Comparison of ENCODE assay signal across 8 mouse cellular contexts in the genomic region with DNA sequence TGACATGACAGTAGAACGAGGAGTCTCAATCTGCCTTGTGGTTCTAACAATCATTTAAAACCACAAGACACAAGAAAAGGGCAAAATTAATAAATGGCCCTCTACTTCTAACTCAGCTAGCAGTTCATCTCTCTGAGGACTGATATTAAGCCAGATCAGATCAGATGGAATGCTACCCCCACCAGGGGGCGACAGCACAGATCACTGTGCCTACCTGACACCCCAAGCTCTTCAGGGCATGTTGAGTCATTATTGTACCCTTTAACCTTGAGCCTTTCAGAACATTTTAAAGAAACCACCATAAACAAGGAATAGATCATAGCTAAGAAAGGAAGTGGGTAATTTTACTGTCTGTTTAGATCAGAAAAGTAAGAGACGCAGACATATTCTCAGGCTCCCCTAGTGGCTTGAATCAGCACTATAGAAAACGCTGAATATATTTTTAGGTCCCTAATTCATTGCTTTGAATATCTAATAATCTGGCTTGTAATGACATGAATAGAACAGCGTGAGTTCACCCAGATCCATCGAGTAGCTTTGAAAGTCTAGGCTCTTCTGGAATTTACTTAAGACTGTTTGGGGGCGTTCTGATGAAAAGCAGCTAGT.
DNase-seq lines count a peak whose midpoint lies in the region.

No protein-coding gene starts in this region.

- intact Hi-C loops in heart, postnatal 10 days (cut with DNase I): no loop called here
- intact Hi-C loops in heart, postnatal 25 days (cut with DNase I): loop anchor here (1.0 kb wide), 1 partner anchor 535 kb away; no protein-coding TSS in a partner anchor

- DNase-seq in heart, postnatal 10 days: peak; percentile 16 to 31
- no peak for DNase-seq in heart, postnatal 25 days (ENCODE audit: low spot score)
- peak; percentile 63 for DNase-seq in 416B (ENCODE audit: low read depth)
- peak; percentile 22 for DNase-seq in MN1 (ENCODE audit: low spot score)
- DNase-seq in cerebellum, postnatal 36 days: peak; percentile 21 to 41
- peak; percentile 51 for DNase-seq in lung, postnatal 10 days
- peak; percentile 50 for DNase-seq in thymus, postnatal 0 days (ENCODE audit: low spot score)
- DNase-seq in urinary bladder, adult 2 months (ENCODE audit: low spot score): no peak

Comparison
In these comparisons a context has a peak if more than half of its experiments do, and no peak if none do; other contexts are left out.
1. DNase-seq: peak in heart, postnatal 10 days (2 of 2), 416B (single experiment), MN1 (single experiment), cerebellum, postnatal 36 days (2 of 2), lung, postnatal 10 days (single experiment) and thymus, postnatal 0 days (single experiment); none in heart, postnatal 25 days (single experiment) and urinary bladder, adult 2 months (single experiment).